Mouse (Mus musculus) cerebellum, adult 2 months (tissue): ENCODE data around the gene Pgm2.

Experiments
- CTCF ChIP-seq: fragments of 200-500 bp; IDR thresholded peaks from 2 replicates; pipeline ENCODE4 v1.5.1; 2011; ENCODE audit warnings: low read depth, mild to moderate bottlenecking, control low read depth, low read length, moderate library complexity, borderline replicate concordance; ENCODE audit not compliant: insufficient read depth
- POLR2A ChIP-seq: fragments of 200-500 bp; IDR thresholded peaks from 2 replicates; pipeline ENCODE4 v1.6.1; 2011; ENCODE audit warnings: low read length, control low read depth, borderline replicate concordance; ENCODE audit not compliant: insufficient read depth

- TF ChIP-seq CTCF (no peak), POLR2A (no peak)
These were observed 13.8 kb upstream of the Pgm2 start for GRCm38 (mm10) chr5:64078740-64079461.
